Mouse (Mus musculus): ENCODE data around the gene Ephb2.

Ephb2 gene

GRCm38 (mm10) chr4:136696381-136696925 lies 139.3 kb downstream of the Ephb2 start:
- DNase-seq: peak; percentile 65

DNA sequence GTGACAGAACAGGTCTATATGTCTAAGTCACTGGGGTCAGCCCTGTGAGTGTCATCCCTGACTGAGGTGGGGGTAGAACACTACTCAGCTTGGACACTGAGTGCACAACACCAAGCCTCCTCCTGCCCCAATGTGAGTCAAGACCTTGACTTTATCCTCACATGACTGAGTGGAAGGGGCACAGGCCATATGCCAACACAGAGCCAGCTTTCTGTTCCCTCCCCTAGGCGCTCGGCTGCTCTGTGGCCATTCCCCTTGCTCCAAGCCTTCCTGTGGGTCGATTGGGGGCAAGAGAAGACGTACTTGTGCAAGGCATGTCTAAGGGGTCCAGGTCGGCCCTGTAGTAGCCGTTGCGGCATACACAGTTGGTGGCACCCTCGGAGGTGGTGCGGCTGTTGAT lies 140.1 kb downstream of the Ephb2 start:
- DNase-seq: no peak

DNA sequence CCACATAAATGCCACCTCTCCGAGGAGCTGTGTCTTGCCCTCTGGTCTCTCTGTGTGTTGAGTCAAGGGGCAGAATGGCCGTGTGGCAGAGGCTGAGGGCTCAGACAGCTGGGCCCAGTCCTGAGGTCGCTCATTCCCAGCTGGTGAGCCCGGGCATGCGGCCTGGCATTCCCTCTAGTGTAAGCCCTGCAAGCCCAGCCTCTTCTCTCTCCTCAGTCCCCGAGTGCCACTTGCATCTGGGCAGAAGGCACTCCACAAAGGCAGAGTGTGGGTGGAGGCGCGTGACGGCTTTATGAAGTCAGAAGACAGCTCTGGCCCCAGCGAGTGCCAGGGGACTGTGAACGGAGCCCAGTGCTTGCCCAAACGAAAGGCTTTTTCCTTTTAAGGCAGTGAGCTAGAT lies 145.8 kb downstream of the Ephb2 start:
- DNase-seq: peak; percentile 39

- DNase-seq: no peak
Measured at GRCm38 (mm10) chr4:136688113-136688512, 147.7 kb downstream of the Ephb2 start.

- DNase-seq: no peak
Measured at GRCm38 (mm10) chr4:136685431-136685869, 150.3 kb downstream of the Ephb2 start.

- DNase-seq: no peak
Measured at GRCm38 (mm10) chr4:136684485-136684884, 151.3 kb downstream of the Ephb2 start.

DNA sequence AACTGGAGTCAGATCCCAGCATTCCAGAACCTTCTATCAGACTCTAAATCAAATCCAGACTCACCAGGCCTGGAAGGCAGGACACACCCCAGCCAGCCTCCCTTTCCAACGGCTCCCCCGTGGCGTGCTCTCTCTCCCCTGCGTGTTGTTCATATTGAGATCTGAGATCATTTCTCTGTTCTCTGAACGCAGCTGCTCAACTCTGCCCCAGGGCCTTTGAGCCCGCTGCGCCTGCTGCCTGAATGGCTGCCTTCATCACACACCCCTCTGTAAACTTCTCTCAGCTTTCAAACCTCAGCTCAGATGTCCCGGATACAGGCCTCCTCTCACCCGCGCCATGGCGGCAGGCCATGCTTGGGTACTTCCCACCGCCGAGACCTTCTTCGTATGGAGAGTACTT lies 155.1 kb downstream of the Ephb2 start:
- DNase-seq: no peak

- DNase-seq: no peak
Measured at GRCm38 (mm10) chr4:136679221-136679620, 156.6 kb downstream of the Ephb2 start.

- peak; percentile 90 for DNase-seq
Measured at GRCm38 (mm10) chr4:136678480-136678879, 157.3 kb downstream of the Ephb2 start.

GRCm38 (mm10) chr4:136675439-136675838 lies 160.3 kb downstream of the Ephb2 start:
- no peak for DNase-seq

- no peak for DNase-seq
Measured at GRCm38 (mm10) chr4:136672335-136673090, 163.3 kb downstream of the Ephb2 start.

GRCm38 (mm10) chr4:136667757-136668156 lies 168.0 kb downstream of the Ephb2 start:
- no peak for DNase-seq

- no peak for DNase-seq
Measured at GRCm38 (mm10) chr4:136666002-136666401, 169.8 kb downstream of the Ephb2 start.

- no peak for DNase-seq
Measured at GRCm38 (mm10) chr4:136665068-136665467, 170.7 kb downstream of the Ephb2 start.

- DNase-seq: no peak
Measured at GRCm38 (mm10) chr4:136657914-136658313, 177.9 kb downstream of the Ephb2 start.

GRCm38 (mm10) chr4:136653692-136654234 lies 182.0 kb downstream of the Ephb2 start:
- DNase-seq: no peak

GRCm38 (mm10) chr4:136653019-136653418 lies 182.8 kb downstream of the Ephb2 start:
- DNase-seq: no peak

GRCm38 (mm10) chr4:136652528-136652910 lies 183.3 kb downstream of the Ephb2 start:
- DNase-seq: no peak

- no peak for DNase-seq
Measured at GRCm38 (mm10) chr4:136651882-136652527, 183.8 kb downstream of the Ephb2 start.

DNA sequence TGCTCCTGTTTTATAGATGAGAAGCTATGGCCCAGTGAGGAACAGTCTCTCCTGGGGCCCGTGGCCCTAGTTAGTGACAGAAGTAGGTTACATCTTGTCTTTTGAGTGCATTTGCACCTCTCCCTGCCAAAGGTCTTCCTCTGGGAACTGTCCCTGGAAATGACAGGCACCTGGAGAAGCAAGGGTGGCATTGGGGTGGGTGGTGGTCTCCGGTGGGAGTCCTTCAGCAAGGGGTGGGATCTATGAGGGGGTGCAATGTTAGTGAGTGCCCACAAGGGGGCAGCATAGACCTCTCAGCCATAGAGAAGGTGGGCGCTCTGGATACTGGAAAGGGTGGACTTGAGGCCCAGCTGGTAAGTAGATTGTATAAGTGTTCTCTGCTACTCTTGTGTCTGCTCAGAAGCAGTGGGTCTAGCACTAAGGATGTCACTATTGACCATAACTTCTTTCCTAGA lies 184.4 kb downstream of the Ephb2 start:
- DNase-seq: peak; percentile 6

- DNase-seq: no peak
Measured at GRCm38 (mm10) chr4:136650261-136650660, 185.5 kb downstream of the Ephb2 start.

DNA sequence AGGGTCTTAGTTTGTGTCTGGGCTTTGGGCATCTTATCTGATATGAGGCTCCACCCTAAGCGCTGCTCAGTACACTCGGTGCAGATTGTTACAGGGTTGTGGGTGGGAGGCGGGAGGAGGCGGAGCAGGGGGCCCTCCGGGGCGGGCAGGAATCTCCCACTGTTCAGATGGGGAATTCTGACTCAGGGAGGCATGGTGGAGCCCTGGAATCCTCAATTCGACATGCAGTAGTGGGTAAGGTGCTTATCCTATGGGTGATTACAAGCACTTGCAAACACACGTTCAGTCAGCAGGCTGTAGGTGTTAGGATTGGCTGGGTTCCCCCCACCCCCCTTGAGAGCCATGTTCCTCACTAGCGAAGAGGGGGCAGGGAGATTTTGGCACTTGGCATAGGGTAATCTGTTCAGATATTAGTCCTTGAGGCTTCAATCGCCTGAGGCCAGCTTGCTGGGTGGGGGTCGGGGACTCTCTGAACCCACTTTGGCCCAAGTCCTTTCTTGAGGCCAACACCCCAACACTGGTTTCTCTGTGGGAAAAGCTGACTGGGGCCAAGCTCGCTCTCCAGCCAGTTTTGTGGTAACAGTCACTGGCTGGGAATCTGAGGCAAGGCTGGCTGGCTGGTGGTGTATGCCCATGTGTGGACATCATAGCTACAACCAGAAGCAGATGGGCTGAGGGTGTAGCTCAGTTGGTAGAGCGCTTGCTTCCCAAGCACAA lies 186.2 kb downstream of the Ephb2 start:
- no peak for DNase-seq

DNA sequence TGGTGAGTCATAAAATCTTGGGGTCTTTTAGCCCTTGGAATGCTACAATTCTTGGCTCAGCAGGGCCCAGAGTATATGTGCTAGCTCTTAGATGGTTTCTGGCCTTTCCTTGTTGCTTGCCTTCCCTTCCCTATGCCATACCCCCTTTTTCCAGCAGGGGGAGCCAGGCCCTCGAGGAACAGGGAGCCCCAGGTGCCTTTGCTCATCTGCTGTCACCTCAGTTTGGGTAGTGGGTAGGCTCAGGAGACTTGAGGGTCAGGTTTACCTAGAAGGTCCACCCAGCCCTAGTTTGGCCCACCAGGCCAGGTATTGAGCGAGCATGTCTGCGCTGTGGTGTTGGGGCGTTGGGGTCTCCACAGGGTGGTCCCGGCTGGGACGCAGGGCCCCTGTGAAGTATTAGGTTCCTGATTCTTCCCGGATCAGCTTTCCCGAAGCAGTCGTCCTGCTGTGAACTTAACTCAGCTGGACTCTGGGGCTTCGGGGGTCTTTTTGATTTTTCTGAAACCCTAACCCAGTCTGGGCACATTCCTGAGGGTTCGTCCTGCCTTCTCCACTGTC lies 186.8 kb downstream of the Ephb2 start:
- peak; percentile 82 for DNase-seq

Data from lung, postnatal 36 days (tissue).